ENCODE assay signal across 18 mouse cellular contexts in genomic region chr15:98683177-98683576, GRCm38 (mm10). TPM values are rescaled to one million over a fixed set of nuclear protein-coding genes. Genes with fewer than 3 reads are reported as not detected.
DNase-seq lines count a peak whose midpoint lies in the region; ATAC-seq and TF ChIP-seq lines count a peak whose summit lies in the region.
"Had no signal": no experiment of that assay in that cellular context is flagged by ENCODE, and none has a peak within 500 bp of the region (broad histone marks: within the 10 kb centered on the region; RNA-seq: fewer than 3 reads in every experiment).

No protein-coding gene starts in this region.

- no peak overlapping the region for H3ac ChIP-seq in myocyte (ENCODE audit: control insufficient read depth, insufficient read length)

- TF ChIP-seq POLR2A in bone marrow, adult 2 months (IDR thresholded peaks at IDR 0.05; ENCODE audit: borderline replicate concordance, control insufficient read depth, low read depth, low read length), result no peak
- no peak for TF ChIP-seq POLR2A in myocyte (IDR thresholded peaks at IDR 0.05; ENCODE audit: insufficient read length, low read depth)

- intact Hi-C loops in gastrocnemius, postnatal 36 days (cut with DNase I), result no loop called here

- in situ Hi-C loops in ES-E14 (cut with MboI; ENCODE audit: low sequenced_read_pairs in 2 of 2, unreplicated experiment in 2 of 2), result no loop called here

- no peak for DNase-seq in ES-E14 (ENCODE audit: low read depth, low spot score)
- DNase-seq in gastrocnemius, postnatal 36 days, result no peak
- DNase-seq in c-Kit-positive CD71-positive TER-119-positive erythroid progenitor cells, embryonic 14.5 days (ENCODE audit: low spot score), result no peak
- DNase-seq: adrenal gland, adult 8-10 months; cerebellum, postnatal 10 days; kidney, adult 18-20 months; kidney, postnatal 36 days; thymus, adult 2 months had no signal

- no peak overlapping the region for H3K4me3 ChIP-seq in liver, embryonic 16.5 days (ENCODE audit: low read depth, low read length)
- H3K4me3 ChIP-seq in liver, embryonic 12.5 days, result no peak overlapping the region
- H3K4me3 ChIP-seq in ES-E14 (ENCODE audit: insufficient read depth in 1 of 2, low read depth in 1 of 2, low read length in 2 of 2, poor library complexity in 1 of 2, severe bottlenecking in 1 of 2) (no peak overlapping the region), myocyte (no peak overlapping the region)
- no peak overlapping the region for H3K4me3 ChIP-seq in bone marrow, adult 2 months (replicated peaks; ENCODE audit: control insufficient read depth, low read depth, low read length)
- H3K4me3 ChIP-seq: erythroblast, embryonic 14.5 days; heart, embryonic 15.5 days; hindbrain, embryonic 13.5 days; neural tube, embryonic 15.5 days had no signal

- no peaks in the 10 kb centered on the region for H3K4me1 ChIP-seq in liver, embryonic 16.5 days (ENCODE audit: control insufficient read depth, low read depth, low read length)
- peaks cover 12% of the 10 kb centered on the region; the same call in 1 of the 2 replicates for H3K4me1 ChIP-seq in liver, embryonic 12.5 days
- H3K4me1 ChIP-seq in ES-E14 (ENCODE audit: control insufficient read depth in 2 of 2, insufficient read depth in 2 of 2, low read length in 2 of 2, poor library complexity in 1 of 2), result peaks cover 0 to 4% of the 10 kb centered on the region in 2 experiments; a peak in 1 of 4 replicates
- peaks cover 6% of the 10 kb centered on the region for H3K4me1 ChIP-seq in bone marrow, adult 2 months (ENCODE audit: control insufficient read depth, insufficient read depth, low read length)
- H3K4me1 ChIP-seq: hindbrain, embryonic 13.5 days; neural tube, embryonic 15.5 days had no signal

- no peaks in the 10 kb centered on the region for H3K9me3 ChIP-seq in liver, embryonic 16.5 days (replicated peaks; ENCODE audit: control insufficient read depth, low read length)
- H3K9me3 ChIP-seq in liver, embryonic 12.5 days (replicated peaks), result no peaks in the 10 kb centered on the region; the same call in 1 of the 2 replicates
- no peaks in the 10 kb centered on the region for H3K9me3 ChIP-seq in ES-E14 (ENCODE audit: control insufficient read depth, insufficient read depth, low read depth, low read length)
- H3K9me3 ChIP-seq: heart, embryonic 15.5 days; hindbrain, embryonic 13.5 days; neural tube, embryonic 15.5 days had no signal

- ATAC-seq in liver, embryonic 16.5 days (ENCODE audit: low read depth), result peak; percentile 24; the same call in 1 of the 2 replicates
- ATAC-seq in liver, embryonic 12.5 days, result no peak

- no peak for TF ChIP-seq CTCF in bone marrow, adult 2 months (IDR thresholded peaks at IDR 0.05; ENCODE audit: control insufficient read depth, insufficient read depth, low read length)

- WGBS in liver, embryonic 16.5 days (ENCODE audit: insufficient replicate concordance), result 44% methylated on average over 10 of the region's 10 CpGs
- 41% methylated on average over 10 of the region's 10 CpGs for WGBS in liver, embryonic 12.5 days (ENCODE audit: insufficient replicate concordance)
- 22% methylated on average over 10 of the region's 10 CpGs for WGBS in bone marrow, adult 2 months

- no peaks in the 10 kb centered on the region for H3K79me2 ChIP-seq in myocyte (ENCODE audit: control insufficient read depth, insufficient read depth)

- H3K9ac ChIP-seq in liver, embryonic 16.5 days (ENCODE audit: low read depth, low read length), result no peak overlapping the region
- H3K9ac ChIP-seq in liver, embryonic 12.5 days, result no peak overlapping the region
- H3K9ac ChIP-seq in ES-E14 (ENCODE audit: insufficient read depth, low read depth, low read length, poor library complexity, severe bottlenecking), result no peak overlapping the region
- H3K9ac ChIP-seq: heart, embryonic 15.5 days; hindbrain, embryonic 13.5 days; liver, embryonic 14.5 days; neural tube, embryonic 15.5 days had no signal

- H3K36me3 ChIP-seq in liver, embryonic 16.5 days (ENCODE audit: control insufficient read depth, insufficient read depth), result no peaks in the 10 kb centered on the region
- no peaks in the 10 kb centered on the region for H3K36me3 ChIP-seq in liver, embryonic 12.5 days
- no peaks in the 10 kb centered on the region for H3K36me3 ChIP-seq in ES-E14 (ENCODE audit: control insufficient read depth, insufficient read depth, low read length, poor library complexity, severe bottlenecking)
- H3K36me3 ChIP-seq in myocyte (ENCODE audit: control insufficient read depth, insufficient read depth), result no peaks in the 10 kb centered on the region
- H3K36me3 ChIP-seq: heart, embryonic 15.5 days; hindbrain, embryonic 13.5 days; neural tube, embryonic 15.5 days had no signal

- H3K4me2 ChIP-seq in liver, embryonic 16.5 days (ENCODE audit: low read depth, low read length), result no peak overlapping the region
- H3K4me2 ChIP-seq in liver, embryonic 12.5 days, result no peak overlapping the region
- H3K4me2 ChIP-seq in myocyte (ENCODE audit: low read depth), result no peak overlapping the region
- H3K4me2 ChIP-seq: heart, embryonic 15.5 days; hindbrain, embryonic 13.5 days; neural tube, embryonic 15.5 days had no signal

- peaks cover 5% of the 10 kb centered on the region for H3K27me3 ChIP-seq in liver, embryonic 16.5 days (ENCODE audit: control insufficient read depth, insufficient read depth, low read depth, low read length)
- H3K27me3 ChIP-seq in liver, embryonic 12.5 days (replicated peaks), result peaks cover 48% of the 10 kb centered on the region
- H3K27me3 ChIP-seq in myocyte (ENCODE audit: control insufficient read depth, insufficient read depth, insufficient read length), result no peaks in the 10 kb centered on the region
- H3K27me3 ChIP-seq: heart, embryonic 15.5 days had no signal

- no peak overlapping the region for H3K27ac ChIP-seq in liver, embryonic 16.5 days (ENCODE audit: low read length)
- no peak overlapping the region for H3K27ac ChIP-seq in liver, embryonic 12.5 days
- H3K27ac ChIP-seq in ES-E14 (ENCODE audit: insufficient read depth, low read depth, low read length, poor library complexity, severe bottlenecking), result no peak overlapping the region
- peak overlapping the region; percentile 40; the same call in 1 of the 2 replicates for H3K27ac ChIP-seq in bone marrow, adult 2 months (ENCODE audit: control insufficient read depth, insufficient read depth, low read depth, low read length, poor library complexity)
- H3K27ac ChIP-seq: heart, embryonic 15.5 days; hindbrain, embryonic 13.5 days; liver, embryonic 14.5 days; neural tube, embryonic 15.5 days had no signal

TF ChIP-seq in ES-E14, 5 proteins besides CTCF, POLR2A, EP300 and RAD21:
- TF ChIP-seq ZNF384 (IDR thresholded peaks at IDR 0.05; ENCODE audit: low read depth, low read length), result no peak
- no peak for TF ChIP-seq ZC3H11A (IDR thresholded peaks at IDR 0.05; ENCODE audit: borderline replicate concordance, low read depth, low read length)
- peak; percentile 92 for TF ChIP-seq MAFK (IDR thresholded peaks at IDR 0.05; ENCODE audit: insufficient read depth, low read depth, low read length)
- no peak for TF ChIP-seq CHD2 (IDR thresholded peaks at IDR 0.05; ENCODE audit: low read depth, low read length)

TF ChIP-seq in myocyte, 11 proteins besides CTCF, POLR2A, EP300 and RAD21:
- TF ChIP-seq CEBPB (IDR thresholded peaks at IDR 0.05; ENCODE audit: insufficient read depth, poor library complexity, severe bottlenecking) (0 out of 2 replicates have a peak, but pooled peaks have one; percentile 29), MAX (IDR thresholded peaks at IDR 0.05; ENCODE audit: low read depth) (no peak)
TF ChIP-seq in myocyte: peak in this region for 1.

RNA-seq across cellular contexts. Expression of gene Rnd1, which starts 5.9 kb away (rescaled TPM):
- 0.78 and 1.1 TPM in 2 replicates for polyA plus RNA-seq in liver, embryonic 16.5 days (2015; fragmentation: Nextera tagmentation; extraction: Ambion mirVana)
- polyA plus RNA-seq in liver, embryonic 12.5 days (2016; fragmentation: Nextera tagmentation; extraction: Ambion mirVana), result 0.30 and 0.50 TPM in 2 replicates
- total RNA-seq in ES-E14 (2012; rRNA removed), result 5.7 and 7.6 TPM in 2 replicates
- 1.8 and 2.3 TPM in 2 replicates for polyA plus RNA-seq in bone marrow, adult 2 months (2011; ENCODE audit: insufficient read depth, insufficient read length, low replicate concordance, missing spikeins)
- 14.4 TPM for polyA plus RNA-seq in myocyte (2012; fragmentation: generic; extraction: Trizol)
- 1 to 10 TPM in 1 of 2 experiments, under 1 TPM in 1; 0.81 to 1.5 TPM for total RNA-seq in gastrocnemius, postnatal 36 days (2021)
- polyA plus RNA-seq: erythroblast, embryonic 14.5 days had no signal

RNA-seq across cellular contexts. Expression of gene Ddx23, which starts 20.5 kb away (rescaled TPM):
- polyA plus RNA-seq in liver, embryonic 16.5 days (2015; fragmentation: Nextera tagmentation; extraction: Ambion mirVana), result 9.0 and 10.0 TPM in 2 replicates
- 15.9 and 16.2 TPM in 2 replicates for polyA plus RNA-seq in liver, embryonic 12.5 days (2016; fragmentation: Nextera tagmentation; extraction: Ambion mirVana)
- 147 and 151 TPM in 2 replicates for total RNA-seq in ES-E14 (2012; rRNA removed)
- 52.3 and 81.0 TPM in 2 replicates for polyA plus RNA-seq in bone marrow, adult 2 months (2011; ENCODE audit: insufficient read depth, insufficient read length, low replicate concordance, missing spikeins)
- 102 TPM for polyA plus RNA-seq in myocyte (2012; fragmentation: generic; extraction: Trizol)
- total RNA-seq in gastrocnemius, postnatal 36 days (2021), result 10 to 100 TPM; 50.0 to 56.2 TPM

RNA-seq across cellular contexts. Expression of gene Ccdc65, which starts 24.8 kb away (rescaled TPM):
- polyA plus RNA-seq in liver, embryonic 16.5 days (2015; fragmentation: Nextera tagmentation; extraction: Ambion mirVana), result not detected in 2 replicates
- polyA plus RNA-seq in liver, embryonic 12.5 days (2016; fragmentation: Nextera tagmentation; extraction: Ambion mirVana), result 0.06 TPM in 1 of 2 replicates, not detected in the other
- 0.26 and 0.76 TPM in 2 replicates for total RNA-seq in ES-E14 (2012; rRNA removed)
- not detected in 2 replicates for polyA plus RNA-seq in bone marrow, adult 2 months (2011; ENCODE audit: insufficient read depth, insufficient read length, low replicate concordance, missing spikeins)
- 2.4 TPM for polyA plus RNA-seq in myocyte (2012; fragmentation: generic; extraction: Trizol)
- not detected for total RNA-seq in gastrocnemius, postnatal 36 days (2021)
- total RNA-seq: gastrocnemius, postnatal 4 days had no signal
- polyA plus RNA-seq: erythroblast, embryonic 14.5 days had no signal

RNA-seq across cellular contexts. Expression of gene Fkbp11, which starts 44.8 kb away (rescaled TPM):
- 172 and 182 TPM in 2 replicates for polyA plus RNA-seq in liver, embryonic 16.5 days (2015; fragmentation: Nextera tagmentation; extraction: Ambion mirVana)
- 83.5 and 90.2 TPM in 2 replicates for polyA plus RNA-seq in liver, embryonic 12.5 days (2016; fragmentation: Nextera tagmentation; extraction: Ambion mirVana)
- 105 and 119 TPM in 2 replicates for total RNA-seq in ES-E14 (2012; rRNA removed)
- 0.74 TPM in 1 of 2 replicates, not detected in the other for polyA plus RNA-seq in bone marrow, adult 2 months (2011; ENCODE audit: insufficient read depth, insufficient read length, low replicate concordance, missing spikeins)
- polyA plus RNA-seq in myocyte (2012; fragmentation: generic; extraction: Trizol), result 52.9 TPM
- 1 to 10 TPM; 1.4 to 1.7 TPM for total RNA-seq in gastrocnemius, postnatal 36 days (2021)

RNA-seq across cellular contexts. Expression of gene Cacnb3, which starts 52.5 kb away (rescaled TPM):
- polyA plus RNA-seq in liver, embryonic 16.5 days (2015; fragmentation: Nextera tagmentation; extraction: Ambion mirVana), result 0.55 and 0.84 TPM in 2 replicates
- 3.8 and 4.9 TPM in 2 replicates for polyA plus RNA-seq in liver, embryonic 12.5 days (2016; fragmentation: Nextera tagmentation; extraction: Ambion mirVana)
- 27.3 and 32.0 TPM in 2 replicates for total RNA-seq in ES-E14 (2012; rRNA removed)
- polyA plus RNA-seq in bone marrow, adult 2 months (2011; ENCODE audit: insufficient read depth, insufficient read length, low replicate concordance, missing spikeins), result 0.70 and 1.8 TPM in 2 replicates
- 80.8 TPM for polyA plus RNA-seq in myocyte (2012; fragmentation: generic; extraction: Trizol)
- 1 to 10 TPM; 2.5 to 4.2 TPM for total RNA-seq in gastrocnemius, postnatal 36 days (2021)
- polyA plus RNA-seq: erythroblast, embryonic 14.5 days had no signal
